ENCODE assay signal across 8 mouse cellular contexts in the genomic region with DNA sequence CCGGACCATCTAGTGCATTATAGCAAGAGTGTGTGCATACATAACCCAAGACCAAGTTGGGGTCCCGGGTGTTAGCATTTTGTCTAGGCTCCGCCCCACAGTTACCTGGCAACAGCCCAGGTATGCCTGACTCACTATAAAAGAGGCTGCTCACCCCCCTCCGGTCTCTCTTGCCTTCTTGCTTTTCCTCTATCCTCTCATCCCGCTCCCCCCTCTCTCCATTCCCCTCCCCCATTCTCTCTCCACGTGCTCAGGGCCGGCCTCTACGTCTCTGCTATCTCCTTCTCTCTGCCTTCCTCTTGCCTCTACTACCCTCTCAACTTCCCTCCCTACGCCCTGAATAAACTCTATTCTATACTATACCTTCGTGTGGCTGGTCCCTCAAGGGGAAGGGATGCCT. TPM values are rescaled to one million over a fixed set of nuclear protein-coding genes. Genes with fewer than 3 reads are reported as not detected.
DNase-seq lines count a peak whose midpoint lies in the region; ATAC-seq and TF ChIP-seq lines count a peak whose summit lies in the region.

No protein-coding gene starts in this region.

- no peak for DNase-seq in heart, adult 11 months
- no peak for DNase-seq in embryonic facial prominence, embryonic 10.5 days (ENCODE audit: low spot score)
- no peak for DNase-seq in left cerebral cortex, adult 18-20 months (ENCODE audit: low spot score in 2 of 2)

- no peak for TF ChIP-seq CTCF in E14TG2a.4 (conservative IDR thresholded peaks at IDR 0.05; ENCODE audit: low read length)

- ATAC-seq in heart, embryonic 13.5 days (ENCODE audit: extremely low read depth, insufficient number of reproducible peaks, low FRiP score, low TSS enrichment), result no peak
- no peak for ATAC-seq in limb, embryonic 12.5 days (ENCODE audit: insufficient number of reproducible peaks, insufficient read depth, low FRiP score, low TSS enrichment, low read depth)
- no peak for ATAC-seq in stomach, embryonic 14.5 days (ENCODE audit: insufficient number of reproducible peaks, insufficient read depth, low FRiP score, low read depth)
- ATAC-seq in frontal cortex, adult (ENCODE audit: low TSS enrichment), result no peak

- H3K9me3 ChIP-seq in heart, embryonic 13.5 days, result peaks cover 7% of the 10 kb centered on the region; the same call in 1 of the 2 replicates
- no peaks in the 10 kb centered on the region for H3K9me3 ChIP-seq in E14TG2a.4 (ENCODE audit: low read length)
- H3K9me3 ChIP-seq in embryonic facial prominence, embryonic 10.5 days, result no peaks in the 10 kb centered on the region
- H3K9me3 ChIP-seq in limb, embryonic 12.5 days, result no peaks in the 10 kb centered on the region
- no peaks in the 10 kb centered on the region for H3K9me3 ChIP-seq in stomach, embryonic 14.5 days (ENCODE audit: control insufficient read depth, low read depth, low read length)

- H3K27me3 ChIP-seq in heart, embryonic 13.5 days (replicated peaks), result peaks cover 57% of the 10 kb centered on the region
- H3K27me3 ChIP-seq in E14TG2a.4 (ENCODE audit: insufficient read depth, low read length), result peaks cover 46% of the 10 kb centered on the region
- peaks cover 65% of the 10 kb centered on the region for H3K27me3 ChIP-seq in embryonic facial prominence, embryonic 10.5 days (replicated peaks; ENCODE audit: low read depth, poor library complexity, severe bottlenecking)
- H3K27me3 ChIP-seq in limb, embryonic 12.5 days, result peaks cover 68% of the 10 kb centered on the region
- no peaks in the 10 kb centered on the region for H3K27me3 ChIP-seq in stomach, embryonic 14.5 days (ENCODE audit: control insufficient read depth, insufficient read depth, low read length)

- H3K9ac ChIP-seq in heart, embryonic 13.5 days, result peak overlapping the region; percentile 78
- H3K9ac ChIP-seq in limb, embryonic 12.5 days (replicated peaks), result peak overlapping the region; percentile 53
- H3K9ac ChIP-seq in stomach, embryonic 14.5 days (replicated peaks; ENCODE audit: low read depth, low read length), result no peak overlapping the region

- 10% methylated on average over 10 of the region's 10 CpGs for WGBS in heart, embryonic 13.5 days
- WGBS in embryonic facial prominence, embryonic 10.5 days, result 5% methylated on average over 10 of the region's 10 CpGs
- 1% methylated on average over 10 of the region's 10 CpGs for WGBS in limb, embryonic 12.5 days
- WGBS in stomach, embryonic 14.5 days, result 4% methylated on average over 10 of the region's 10 CpGs

- peak overlapping the region; percentile 88 for H3K4me2 ChIP-seq in heart, embryonic 13.5 days
- peak overlapping the region; percentile 89 for H3K4me2 ChIP-seq in limb, embryonic 12.5 days
- peak overlapping the region; percentile 87 for H3K4me2 ChIP-seq in stomach, embryonic 14.5 days (replicated peaks; ENCODE audit: low read depth, low read length)

- H3K36me3 ChIP-seq in heart, embryonic 13.5 days, result no peaks in the 10 kb centered on the region
- no peaks in the 10 kb centered on the region for H3K36me3 ChIP-seq in E14TG2a.4 (ENCODE audit: insufficient read depth, low read length)
- H3K36me3 ChIP-seq in embryonic facial prominence, embryonic 10.5 days (replicated peaks), result no peaks in the 10 kb centered on the region
- no peaks in the 10 kb centered on the region for H3K36me3 ChIP-seq in limb, embryonic 12.5 days
- H3K36me3 ChIP-seq in stomach, embryonic 14.5 days (ENCODE audit: control insufficient read depth, insufficient read depth, low read length), result no peaks in the 10 kb centered on the region

- H3K4me3 ChIP-seq in heart, embryonic 13.5 days, result peak overlapping the region; percentile 59
- peak overlapping the region; percentile 80 for H3K4me3 ChIP-seq in E14TG2a.4 (replicated peaks; ENCODE audit: low read length)
- H3K4me3 ChIP-seq in embryonic facial prominence, embryonic 10.5 days, result peak overlapping the region; percentile 72
- H3K4me3 ChIP-seq in limb, embryonic 12.5 days (replicated peaks), result peak overlapping the region; percentile 59
- peak overlapping the region; percentile 55 for H3K4me3 ChIP-seq in stomach, embryonic 14.5 days (ENCODE audit: low read depth, low read length)

- H3K4me1 ChIP-seq in heart, embryonic 13.5 days, result peaks cover 17% of the 10 kb centered on the region; the same call in 1 of the 2 replicates
- peaks cover 37% of the 10 kb centered on the region for H3K4me1 ChIP-seq in E14TG2a.4 (replicated peaks; ENCODE audit: low read depth, low read length)
- peaks cover 28% of the 10 kb centered on the region for H3K4me1 ChIP-seq in embryonic facial prominence, embryonic 10.5 days
- H3K4me1 ChIP-seq in limb, embryonic 12.5 days (replicated peaks), result peaks cover 11% of the 10 kb centered on the region
- H3K4me1 ChIP-seq in stomach, embryonic 14.5 days (ENCODE audit: control insufficient read depth, insufficient read depth, low read length), result peaks cover 4% of the 10 kb centered on the region; the same call in 1 of the 2 replicates

- no peak overlapping the region for H3K27ac ChIP-seq in heart, embryonic 13.5 days (replicated peaks)
- H3K27ac ChIP-seq in embryonic facial prominence, embryonic 10.5 days (replicated peaks), result no peak overlapping the region
- H3K27ac ChIP-seq in limb, embryonic 12.5 days, result no peak overlapping the region
- no peak overlapping the region for H3K27ac ChIP-seq in stomach, embryonic 14.5 days (ENCODE audit: low read length)

RNA-seq across cellular contexts. Expression of a gene that starts 14.0 kb away (rescaled TPM):
- polyA plus RNA-seq in heart, embryonic 13.5 days (2015; fragmentation: Nextera tagmentation; extraction: Ambion mirVana), result 0.37 and 0.85 TPM in 2 replicates
- 0.31 TPM in 1 of 2 replicates, not detected in the other for polyA plus RNA-seq in embryonic facial prominence, embryonic 10.5 days (2016; fragmentation: Nextera tagmentation; extraction: Ambion mirVana)
- polyA plus RNA-seq in limb, embryonic 12.5 days (2016; fragmentation: Nextera tagmentation; extraction: Ambion mirVana), result 0.17 and 0.21 TPM in 2 replicates
- polyA plus RNA-seq in stomach, embryonic 14.5 days (2014; fragmentation: Nextera tagmentation; extraction: Ambion mirVana), result 0.74 and 0.91 TPM in 2 replicates
- not detected for total RNA-seq in left cerebral cortex, adult 18-20 months (2021)

RNA-seq across cellular contexts. Expression of a gene that starts 32.0 kb away (rescaled TPM):
- polyA plus RNA-seq in heart, embryonic 13.5 days (2015; fragmentation: Nextera tagmentation; extraction: Ambion mirVana), result 6.9 and 9.1 TPM in 2 replicates
- 3.8 and 5.5 TPM in 2 replicates for polyA plus RNA-seq in embryonic facial prominence, embryonic 10.5 days (2016; fragmentation: Nextera tagmentation; extraction: Ambion mirVana)
- polyA plus RNA-seq in limb, embryonic 12.5 days (2016; fragmentation: Nextera tagmentation; extraction: Ambion mirVana), result 4.5 and 5.3 TPM in 2 replicates
- polyA plus RNA-seq in stomach, embryonic 14.5 days (2014; fragmentation: Nextera tagmentation; extraction: Ambion mirVana), result 11.1 and 14.8 TPM in 2 replicates
- total RNA-seq in left cerebral cortex, adult 18-20 months (2021), result 10 to 100 TPM; 11.1 to 13.2 TPM

RNA-seq across cellular contexts. Expression of a gene that starts 56.3 kb away (rescaled TPM):
- polyA plus RNA-seq in heart, embryonic 13.5 days (2015; fragmentation: Nextera tagmentation; extraction: Ambion mirVana), result 0.27 and 0.76 TPM in 2 replicates
- not detected in 2 replicates for polyA plus RNA-seq in embryonic facial prominence, embryonic 10.5 days (2016; fragmentation: Nextera tagmentation; extraction: Ambion mirVana)
- polyA plus RNA-seq in limb, embryonic 12.5 days (2016; fragmentation: Nextera tagmentation; extraction: Ambion mirVana), result 0.33 and 0.34 TPM in 2 replicates
- polyA plus RNA-seq in stomach, embryonic 14.5 days (2014; fragmentation: Nextera tagmentation; extraction: Ambion mirVana), result 1.4 and 1.7 TPM in 2 replicates
- 1 to 10 TPM; 4.5 to 5.3 TPM for total RNA-seq in left cerebral cortex, adult 18-20 months (2021)
